In the genomic region with DNA sequence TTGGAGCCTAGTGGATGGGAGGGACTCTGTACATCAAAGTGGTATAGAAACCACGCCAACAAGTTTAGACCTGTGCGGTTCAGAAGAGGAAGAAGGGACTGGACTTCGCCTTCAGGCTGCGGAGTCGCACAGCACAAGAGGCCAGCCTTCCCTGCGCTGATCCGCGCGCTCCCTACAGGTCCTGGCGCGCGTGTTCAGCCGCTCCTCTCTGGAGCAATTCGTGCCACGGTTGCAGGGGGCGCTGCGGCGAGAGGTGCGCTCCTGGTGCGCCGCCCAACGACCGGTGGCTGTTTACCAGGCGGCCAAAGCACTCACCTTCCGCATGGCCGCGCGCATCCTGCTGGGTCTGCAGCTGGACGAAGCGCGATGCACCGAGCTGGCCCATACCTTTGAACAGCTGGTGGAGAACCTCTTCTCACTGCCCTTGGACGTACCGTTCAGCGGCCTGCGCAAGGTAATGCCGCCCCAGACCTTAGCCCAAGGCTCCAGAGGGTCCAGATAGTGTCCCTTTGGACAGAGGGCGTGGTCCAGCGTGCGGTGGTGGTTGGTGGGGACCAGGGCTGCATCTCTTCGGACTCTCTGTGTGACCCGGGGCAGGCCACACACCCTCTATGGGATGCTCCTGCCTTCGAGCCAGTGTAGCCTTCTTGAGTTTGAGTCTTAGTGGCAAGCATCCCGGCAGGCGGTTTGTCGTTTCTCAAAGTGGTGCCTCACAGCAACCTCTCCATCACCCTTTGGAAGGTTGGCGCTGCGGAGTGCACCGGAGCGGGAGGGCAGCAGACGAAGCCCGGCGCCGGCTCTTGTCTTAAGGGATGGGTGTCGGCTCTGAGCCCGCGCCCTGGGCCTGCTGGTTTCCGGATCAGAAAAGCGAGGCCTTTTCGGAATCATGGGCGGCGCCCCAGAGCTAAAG, we compare ENCODE assay signal across 8 mouse cellular contexts. TPM values are rescaled to one million over a fixed set of nuclear protein-coding genes. Genes with fewer than 3 reads are reported as not detected.
DNase-seq lines count a peak whose midpoint lies in the region; ATAC-seq and TF ChIP-seq lines count a peak whose summit lies in the region.

No protein-coding gene starts in this region.

- no peak overlapping the region for H3K4me3 ChIP-seq in kidney, adult 2 months (ENCODE audit: insufficient read depth, low read depth, low read length)
- H3K4me3 ChIP-seq in embryonic facial prominence, embryonic 12.5 days: peak overlapping the region; percentile 18
- no peak overlapping the region for H3K4me3 ChIP-seq in hindbrain, embryonic 16.5 days (ENCODE audit: low read length)
- H3K4me3 ChIP-seq in neural tube, embryonic 15.5 days (replicated peaks): no peak overlapping the region

- TF ChIP-seq POLR2A in kidney, adult 2 months (IDR thresholded peaks at IDR 0.05; ENCODE audit: low read depth, low read length): no peak

- H3K27ac ChIP-seq in kidney, adult 2 months (ENCODE audit: insufficient read depth, low read depth, low read length): no peak overlapping the region
- no peak overlapping the region for H3K27ac ChIP-seq in embryonic facial prominence, embryonic 12.5 days
- H3K27ac ChIP-seq in hindbrain, embryonic 16.5 days (ENCODE audit: low read depth, low read length): no peak overlapping the region
- H3K27ac ChIP-seq in neural tube, embryonic 15.5 days (replicated peaks): no peak overlapping the region

- H3K9me3 ChIP-seq in embryonic facial prominence, embryonic 12.5 days: no peaks in the 10 kb centered on the region
- H3K9me3 ChIP-seq in hindbrain, embryonic 16.5 days (ENCODE audit: control insufficient read depth, low read length): no peaks in the 10 kb centered on the region
- H3K9me3 ChIP-seq in neural tube, embryonic 15.5 days (replicated peaks): no peaks in the 10 kb centered on the region

- no peak overlapping the region; the same call in 1 of the 2 replicates for H3K9ac ChIP-seq in embryonic facial prominence, embryonic 12.5 days
- no peak overlapping the region for H3K9ac ChIP-seq in hindbrain, embryonic 16.5 days (ENCODE audit: low read depth, low read length)
- no peak overlapping the region for H3K9ac ChIP-seq in neural tube, embryonic 15.5 days (replicated peaks)

- ATAC-seq in embryonic facial prominence, embryonic 12.5 days (ENCODE audit: insufficient number of reproducible peaks, insufficient read depth, low FRiP score, low TSS enrichment): no peak
- peak; percentile 29; the same call in 1 of the 2 replicates for ATAC-seq in hindbrain, embryonic 16.5 days
- ATAC-seq in neural tube, embryonic 15.5 days (ENCODE audit: low FRiP score): 0 out of 2 replicates have a peak, but pooled peaks have one; percentile 21

- peak overlapping the region; percentile 32 for H3K4me2 ChIP-seq in embryonic facial prominence, embryonic 12.5 days (replicated peaks)
- H3K4me2 ChIP-seq in hindbrain, embryonic 16.5 days (ENCODE audit: low read length): no peak overlapping the region
- H3K4me2 ChIP-seq in neural tube, embryonic 15.5 days: no peak overlapping the region

- peaks cover 2% of the 10 kb centered on the region for H3K36me3 ChIP-seq in kidney, adult 2 months (ENCODE audit: control insufficient read depth, insufficient read depth, low read length)
- H3K36me3 ChIP-seq in embryonic facial prominence, embryonic 12.5 days: no peaks in the 10 kb centered on the region
- no peaks in the 10 kb centered on the region for H3K36me3 ChIP-seq in hindbrain, embryonic 16.5 days (ENCODE audit: control insufficient read depth, insufficient read depth, low read length)
- no peaks in the 10 kb centered on the region for H3K36me3 ChIP-seq in neural tube, embryonic 15.5 days

- WGBS in kidney, adult 2 months: 47% methylated on average over 62 of the region's 62 CpGs
- WGBS in embryonic facial prominence, embryonic 12.5 days: 3% methylated on average over 62 of the region's 62 CpGs
- WGBS in hindbrain, embryonic 16.5 days: 4% methylated on average over 60 of the region's 62 CpGs
- WGBS in neural tube, embryonic 15.5 days: 5% methylated on average over 62 of the region's 62 CpGs

- H3K4me1 ChIP-seq in kidney, adult 2 months (ENCODE audit: control insufficient read depth, insufficient read depth, low read length): no peaks in the 10 kb centered on the region
- H3K4me1 ChIP-seq in embryonic facial prominence, embryonic 12.5 days: peaks cover 6% of the 10 kb centered on the region
- H3K4me1 ChIP-seq in hindbrain, embryonic 16.5 days (ENCODE audit: control insufficient read depth, insufficient read depth, low read depth, low read length): no peaks in the 10 kb centered on the region; the same call in 1 of the 2 replicates
- H3K4me1 ChIP-seq in neural tube, embryonic 15.5 days: peaks cover 18% of the 10 kb centered on the region

- DNase-seq in kidney, postnatal 4 days: peak; percentile 69 to 80
- no peak for DNase-seq in kidney, adult 2 months
- DNase-seq in layer of hippocampus, adult 9-10 months (ENCODE audit: low spot score): no peak
- DNase-seq in B cell, adult 2 months: no peak
- no peak for DNase-seq in ovary, postnatal 10 days (ENCODE audit: low spot score)

- H3K27me3 ChIP-seq in kidney, adult 2 months (replicated peaks; ENCODE audit: control insufficient read depth, insufficient read depth, low read length): no peaks in the 10 kb centered on the region
- H3K27me3 ChIP-seq in embryonic facial prominence, embryonic 12.5 days: peaks cover 97% of the 10 kb centered on the region
- peaks cover 95% of the 10 kb centered on the region for H3K27me3 ChIP-seq in hindbrain, embryonic 16.5 days (replicated peaks; ENCODE audit: control insufficient read depth, insufficient read depth, low read length)
- H3K27me3 ChIP-seq in neural tube, embryonic 15.5 days (replicated peaks): peaks cover 98% of the 10 kb centered on the region

- no peak for TF ChIP-seq CTCF in kidney, adult 2 months (conservative IDR thresholded peaks at IDR 0.05; ENCODE audit: insufficient read depth, insufficient read length, low read depth, low read length)

RNA-seq across cellular contexts. Expression of a gene that starts 1.8 kb away (rescaled TPM):
- polyA plus RNA-seq in kidney, adult 2 months (2012; rRNA removed): 0.05 and 0.22 TPM in 2 replicates
- polyA plus RNA-seq in embryonic facial prominence, embryonic 12.5 days (2016; fragmentation: Nextera tagmentation; extraction: Ambion mirVana): 1.0 and 1.1 TPM in 2 replicates
- not detected in 2 replicates for polyA plus RNA-seq in hindbrain, embryonic 16.5 days (2015; fragmentation: Nextera tagmentation; extraction: Ambion mirVana)
- not detected in 2 replicates for polyA plus RNA-seq in neural tube, embryonic 15.5 days (2015; fragmentation: Nextera tagmentation; extraction: Ambion mirVana)

RNA-seq across cellular contexts. Expression of a gene that starts 10.4 kb away (rescaled TPM):
- polyA plus RNA-seq in kidney, adult 2 months (2012; rRNA removed): 0.33 and 0.54 TPM in 2 replicates
- polyA plus RNA-seq in embryonic facial prominence, embryonic 12.5 days (2016; fragmentation: Nextera tagmentation; extraction: Ambion mirVana): 11.8 and 14.8 TPM in 2 replicates
- polyA plus RNA-seq in hindbrain, embryonic 16.5 days (2015; fragmentation: Nextera tagmentation; extraction: Ambion mirVana): 0.09 and 0.20 TPM in 2 replicates
- 0.65 and 1.3 TPM in 2 replicates for polyA plus RNA-seq in neural tube, embryonic 15.5 days (2015; fragmentation: Nextera tagmentation; extraction: Ambion mirVana)

Comparison
In these comparisons a context has a peak if more than half of its experiments do, and no peak if none do; other contexts are left out.
1. DNase-seq: peak in kidney, postnatal 4 days (2 of 2); none in kidney, adult 2 months (single experiment), layer of hippocampus, adult 9-10 months (single experiment), B cell, adult 2 months (0 of 2) and ovary, postnatal 10 days (single experiment).